Mouse (Mus musculus) adipose tissue, adult 10 weeks (tissue): ENCODE measurements around the gene Eif3f. TPM values are rescaled to one million over a fixed set of nuclear protein-coding genes. Genes with fewer than 3 reads are reported as not detected.

ENCODE experiments used
- polyA plus RNA-seq: library from polyadenylated mRNA; stranded (reverse); fragments of 350-450 nt; fragmentation: Illumina TruSeq; extraction: RNeasy Lipid Tissue Mini Kit (QIAGEN cat#74804); gene quantifications from one replicate; pipeline ENCODE4 v1.2.3, GENCODE M21; 2014; ENCODE audit warnings: low read depth, low replicate concordance

Gene Eif3f
- 156 TPM for polyA plus RNA-seq

DNA sequence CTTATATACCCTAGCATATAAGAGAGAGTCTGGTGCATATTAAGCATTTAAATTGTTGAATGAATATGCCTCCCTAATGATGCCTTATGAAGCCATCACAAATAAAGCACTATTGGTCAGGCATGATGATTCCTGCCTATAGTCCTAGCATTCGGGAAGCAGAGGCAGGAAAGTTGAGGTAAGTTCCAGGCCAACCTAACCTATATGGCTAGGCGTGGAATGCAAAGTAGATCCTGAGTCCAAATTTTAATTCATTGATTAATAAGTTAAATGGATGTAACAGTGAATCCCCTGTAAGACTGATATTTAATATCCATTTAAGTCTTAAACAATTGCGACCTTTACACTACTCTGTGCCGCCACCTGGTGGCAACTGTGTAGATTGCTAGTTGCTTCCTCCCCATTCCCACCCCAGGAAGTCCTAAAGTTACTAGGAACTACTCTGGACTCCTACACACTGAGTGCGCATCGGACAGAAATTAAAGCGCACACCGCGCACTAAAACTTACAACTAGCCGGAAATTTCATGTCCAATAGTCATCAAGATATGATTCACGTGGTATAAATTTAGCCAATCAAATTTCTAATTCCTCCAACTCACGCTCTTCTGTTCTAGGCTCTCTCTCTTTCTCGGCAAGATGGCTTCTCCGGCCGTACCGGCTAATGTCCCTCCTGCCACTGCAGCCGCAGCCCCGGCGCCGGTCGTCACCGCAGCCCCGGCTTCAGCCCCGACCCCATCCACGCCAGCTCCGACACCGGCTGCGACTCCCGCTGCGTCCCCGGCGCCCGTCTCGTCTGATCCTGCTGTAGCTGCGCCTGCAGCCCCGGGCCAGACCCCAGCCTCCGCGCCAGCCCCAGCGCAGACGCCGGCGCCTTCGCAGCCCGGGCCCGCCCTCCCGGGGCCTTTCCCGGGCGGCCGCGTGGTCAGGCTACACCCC, at the start of gene Eif3f:
TSS of gene Eif3f (plus strand) at position 624 of the 938 bp plus-strand sequence.

GRCm38 (mm10) chr7:108884906-108885305, 49.3 kb upstream of the Eif3f start, which contains the start of gene Olfr518:
TSS of gene Olfr518 (minus strand) at chr7:108885006.

GRCm38 (mm10) chr7:108894320-108894719, 39.9 kb upstream of the Eif3f start, which contains the start of gene Olfr519:
TSS of gene Olfr519 (minus strand) at chr7:108894420.

DNA sequence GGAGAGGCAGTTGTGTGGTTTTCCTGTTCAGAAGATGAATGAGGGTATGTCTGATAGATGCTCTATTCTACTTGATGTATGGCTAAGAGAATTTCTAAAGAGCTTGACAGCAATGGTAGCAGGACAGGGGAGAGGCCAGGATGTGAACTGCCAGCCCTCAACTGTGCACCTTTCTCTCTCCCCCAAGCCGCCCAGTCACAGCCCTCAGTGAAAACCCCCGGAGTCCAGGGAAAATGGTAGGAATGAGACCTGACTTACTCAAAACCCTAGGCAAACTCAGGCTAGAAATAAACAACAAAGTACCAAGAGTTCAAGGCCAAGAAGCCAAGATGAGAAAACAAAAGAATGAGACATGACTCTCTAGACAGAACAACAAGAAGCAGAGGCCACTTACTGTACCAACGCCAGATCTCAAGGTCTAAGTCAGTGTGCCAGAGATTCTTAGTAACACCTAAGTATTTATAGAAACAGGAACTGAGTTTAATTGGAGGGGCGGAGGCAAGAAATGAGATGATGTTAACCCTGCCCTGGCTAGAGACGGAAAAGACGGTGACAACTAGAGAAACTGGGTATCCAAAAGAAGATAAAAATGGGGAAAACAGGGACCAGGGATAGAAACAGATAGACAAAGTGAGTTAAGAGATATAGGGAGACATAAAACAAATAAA, 4.4 kb upstream of the Eif3f start, which contains the start of gene Nlrp10:
TSS of gene Nlrp10 (minus strand) at position 453 of the 668 bp plus-strand sequence.

GRCm38 (mm10) chr7:108950312-108950761, 16.1 kb downstream of the Eif3f start, which contains the start of gene Tub:
TSS of gene Tub (plus strand) at chr7:108950338.

Other genes with a start within 250 kb of the Eif3f start
- gene Olfr512, start 221.1 kb upstream of the Eif3f start, polyA plus RNA-seq: not detected
- gene Olfr513, start 183.4 kb upstream of the Eif3f start, polyA plus RNA-seq: not detected
- gene Olfr514, start 108.4 kb upstream of the Eif3f start, polyA plus RNA-seq: not detected
- gene Olfr516, start 83.9 kb upstream of the Eif3f start, polyA plus RNA-seq: not detected
- not detected for gene Olfr517, start 62.0 kb upstream of the Eif3f start, polyA plus RNA-seq
- gene Olfr518, start 49.4 kb upstream of the Eif3f start, polyA plus RNA-seq: not detected
- gene Olfr519, start 40.0 kb upstream of the Eif3f start, polyA plus RNA-seq: not detected
- gene Nlrp10, start 4.2 kb upstream of the Eif3f start, polyA plus RNA-seq: 0.97 TPM
- 0.55 TPM for gene Tub, start 15.9 kb downstream of the Eif3f start, polyA plus RNA-seq
- 2.6 TPM for gene Ric3, start 148.9 kb downstream of the Eif3f start, polyA plus RNA-seq
- 15.7 TPM for gene Lmo1, start 240.8 kb downstream of the Eif3f start, polyA plus RNA-seq